Mouse (Mus musculus) heart, postnatal 25 days (tissue): ENCODE results near the gene Slc25a23. TPM values are rescaled to one million over a fixed set of nuclear protein-coding genes. Genes with fewer than 3 reads are reported as not detected.
A peak's percentile ranks its signal among the peaks of the same experiment; 100 is the strongest.

ENCODE experiments used
- DNase-seq: peaks from one replicate; pipeline ENCODE4 v3.0.0; 2022; ENCODE audit warnings: low spot score
- intact Hi-C: fragments of 180-260 bp; cut with DNase I; formaldehyde crosslinking; loops from one replicate; pipeline ENCODE4 v1.15.1; 2025
- total RNA-seq, 2 experiments: library from RNA; stranded (reverse); gene quantifications; 2 replicates each; pipeline ENCODE4 v1.2.3; 2021

The Slc25a23 gene
- total RNA-seq, 2 experiments from 2014 or later, result 65.1 to 75.0 TPM

GRCm38 (mm10) chr17:57030931-57031660 lies 28.6 kb downstream of the Slc25a23 start, which contains the start of gene Khsrp:
TSS of gene Khsrp (minus strand) at chr17:57031522.
- no peak for DNase-seq
- intact Hi-C loops, result no loop called here

- DNase-seq, result no peak
- intact Hi-C loops, result no loop called here
These were observed 30.0 kb downstream of the Slc25a23 start for GRCm38 (mm10) chr17:57029691-57030090.

GRCm38 (mm10) chr17:57027471-57027870 lies 32.2 kb downstream of the Slc25a23 start:
- intact Hi-C loops, result no loop called here
- DNase-seq, result no peak

GRCm38 (mm10) chr17:57020960-57021359 lies 38.7 kb downstream of the Slc25a23 start:
- intact Hi-C loops, result no loop called here
- DNase-seq, result no peak

- no peak for DNase-seq
- intact Hi-C loops, result no loop called here
These were observed 40.0 kb downstream of the Slc25a23 start for GRCm38 (mm10) chr17:57019693-57020092.

GRCm38 (mm10) chr17:57012245-57012795 lies 47.3 kb downstream of the Slc25a23 start:
- intact Hi-C loops, result no loop called here
- DNase-seq, result no peak

GRCm38 (mm10) chr17:57011236-57012141 lies 48.2 kb downstream of the Slc25a23 start, which contains the start of the genes Gtf2f1 and Gm17949:
TSS of gene Gtf2f1 (minus strand) at chr17:57011288.
TSS of gene Gm17949 (plus strand) at chr17:57011469.
- intact Hi-C loops, result loop anchor here (2.0 kb wide), 1 partner anchor 15 kb away; the partner anchor contains the start of gene Alkbh7
- DNase-seq, result peak; percentile 85

GRCm38 (mm10) chr17:57010911-57011235 lies 48.8 kb downstream of the Slc25a23 start:
- DNase-seq, result no peak
- intact Hi-C loops, result loop anchor here (2.0 kb wide), 1 partner anchor 14 kb away; the partner anchor contains the start of gene Alkbh7

- intact Hi-C loops, result no loop called here
- DNase-seq, result no peak
These were observed 52.3 kb downstream of the Slc25a23 start for GRCm38 (mm10) chr17:57007137-57007905.

- intact Hi-C loops, result no loop called here
- no peak for DNase-seq
These were observed 55.7 kb downstream of the Slc25a23 start for GRCm38 (mm10) chr17:57003994-57004393.

- no peak for DNase-seq
- intact Hi-C loops, result no loop called here
These were observed 58.4 kb downstream of the Slc25a23 start for GRCm38 (mm10) chr17:57001228-57001627.

GRCm38 (mm10) chr17:56999968-57000609 lies 59.6 kb downstream of the Slc25a23 start, which contains the start of gene Pspn:
TSS of gene Pspn (minus strand) at chr17:57000018.
- intact Hi-C loops, result loop anchor here (5.0 kb wide), 3 partner anchors 97 to 332 kb away; no protein-coding TSS in a partner anchor
- no peak for DNase-seq

GRCm38 (mm10) chr17:56999414-56999813 lies 60.2 kb downstream of the Slc25a23 start:
- DNase-seq, result no peak
- intact Hi-C loops, result loop anchor here (5.0 kb wide), 3 partner anchors 98 to 333 kb away; no protein-coding TSS in a partner anchor

GRCm38 (mm10) chr17:56997029-56997667 lies 62.5 kb downstream of the Slc25a23 start, which contains the start of gene Alkbh7:
TSS of gene Alkbh7 (plus strand) at chr17:56997339.
- peak; percentile 96 for DNase-seq
- intact Hi-C loops, result loop anchor here (2.0 to 5.0 kb wide), 4 partner anchors 14 to 335 kb away; partner anchors contain the start of genes Gm17949 and Gtf2f1

GRCm38 (mm10) chr17:56996506-56996905 lies 63.2 kb downstream of the Slc25a23 start:
- intact Hi-C loops, result loop anchor here (1.0 to 5.0 kb wide), 5 partner anchors 14 to 336 kb away; partner anchors contain the start of genes Gm17949 and Gtf2f1
- DNase-seq, result no peak

GRCm38 (mm10) chr17:56995046-56995445 lies 64.6 kb downstream of the Slc25a23 start:
- intact Hi-C loops, result loop anchor here (5.0 kb wide), 3 partner anchors 102 to 337 kb away; no protein-coding TSS in a partner anchor
- DNase-seq, result no peak
